17 mouse cellular contexts compared by ENCODE assay signal in the genomic region with DNA sequence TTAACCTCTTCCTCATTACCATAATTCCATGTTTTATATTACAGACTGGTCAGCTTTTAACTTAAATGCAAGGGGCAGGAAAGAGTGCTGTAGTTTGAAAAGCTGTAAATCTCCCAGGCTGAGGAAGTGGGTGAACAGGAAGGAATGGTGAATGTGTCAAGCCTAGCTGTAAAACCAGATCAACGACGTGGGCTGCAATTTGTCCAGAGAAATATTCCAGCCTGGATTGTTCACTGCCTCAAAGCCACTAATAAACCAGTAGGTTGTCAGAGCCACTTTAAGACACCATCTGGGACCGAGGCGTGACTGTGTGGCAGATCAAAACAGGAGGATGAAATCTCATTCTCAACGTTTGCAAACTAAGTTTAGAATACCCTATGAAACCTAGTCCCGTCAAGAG.
A peak's percentile ranks its signal among the peaks of the same experiment; 100 is the strongest.
DNase-seq lines count a peak whose midpoint lies in the region; ATAC-seq lines count a peak whose summit lies in the region.
"Had no signal": no experiment of that assay in that cellular context is flagged by ENCODE, and none has a peak within 500 bp of the region (broad histone marks: within the 10 kb centered on the region; RNA-seq: fewer than 3 reads in every experiment).

No protein-coding gene starts in this region.

- no peak overlapping the region for H3K4me2 ChIP-seq in kidney, embryonic 14.5 days (replicated peaks; ENCODE audit: low read depth, low read length)
- H3K4me2 ChIP-seq: heart, embryonic 12.5 days; liver, embryonic 15.5 days; midbrain, embryonic 12.5 days had no signal

- H3K27me3 ChIP-seq in kidney, embryonic 14.5 days (ENCODE audit: control insufficient read depth, insufficient read depth, low read length) = no peaks in the 10 kb centered on the region
- H3K27me3 ChIP-seq: heart, embryonic 12.5 days; liver, embryonic 15.5 days; midbrain, embryonic 12.5 days had no signal

- no peak overlapping the region for H3K4me3 ChIP-seq in kidney, embryonic 14.5 days (ENCODE audit: low read length)
- H3K4me3 ChIP-seq: heart, embryonic 12.5 days; layer of hippocampus, adult 2 months; liver, embryonic 15.5 days; midbrain, embryonic 12.5 days had no signal

- peak; percentile 62; the same call in 1 of the 2 replicates for ATAC-seq in kidney, embryonic 14.5 days (ENCODE audit: low FRiP score, low TSS enrichment)

- H3K9me3 ChIP-seq in kidney, embryonic 14.5 days (ENCODE audit: control insufficient read depth, low read length) = no peaks in the 10 kb centered on the region
- H3K9me3 ChIP-seq: heart, embryonic 12.5 days; liver, embryonic 15.5 days; midbrain, embryonic 12.5 days had no signal

- peak overlapping the region; percentile 59; the same call in 1 of the 2 replicates for H3K27ac ChIP-seq in kidney, embryonic 14.5 days (ENCODE audit: low read depth, low read length)
- H3K27ac ChIP-seq: layer of hippocampus, adult 2 months; liver, embryonic 15.5 days; midbrain, embryonic 12.5 days had no signal

- intact Hi-C loops in heart, postnatal 10 days (cut with DNase I) = no loop called here

- WGBS in kidney, embryonic 14.5 days = 23% methylated on average over 6 of the region's 6 CpGs
- WGBS in large intestine, adult 2 months = 12% methylated on average over 6 of the region's 6 CpGs

- H3K4me1 ChIP-seq in kidney, embryonic 14.5 days (ENCODE audit: control insufficient read depth, insufficient read depth, low read length) = no peaks in the 10 kb centered on the region
- H3K4me1 ChIP-seq: liver, embryonic 15.5 days; midbrain, embryonic 12.5 days had no signal

- H3K36me3 ChIP-seq in kidney, embryonic 14.5 days (ENCODE audit: control insufficient read depth, insufficient read depth, low read length) = no peaks in the 10 kb centered on the region
- H3K36me3 ChIP-seq: heart, embryonic 12.5 days; liver, embryonic 15.5 days; midbrain, embryonic 12.5 days had no signal

- DNase-seq in kidney, adult 9 months = no peak
- DNase-seq in right cerebral cortex, adult 18-20 months = peak; percentile 8
- no peak for DNase-seq in right cerebral cortex, postnatal 25 days
- peak; percentile 18 for DNase-seq in large intestine, adult 2 months (ENCODE audit: low read depth, low spot score)
- no peak for DNase-seq in spleen, adult 12 weeks (ENCODE audit: low spot score)
- no peak for DNase-seq in heart, postnatal 10 days
- DNase-seq: adrenal gland, adult 8-10 months; B cell, adult 2 months; cerebellum, adult 11-12 months; cerebellum, postnatal 36 days; heart, postnatal 36 days; thymus, adult 18-20 months had no signal

- H3K9ac ChIP-seq in kidney, embryonic 14.5 days (ENCODE audit: low read depth, low read length) = no peak overlapping the region
- H3K9ac ChIP-seq: heart, embryonic 12.5 days; liver, embryonic 15.5 days; midbrain, embryonic 12.5 days had no signal

Comparison
In these comparisons a context has a peak if more than half of its experiments do, and no peak if none do; other contexts are left out.
1. DNase-seq: peak in right cerebral cortex, adult 18-20 months (single experiment) and large intestine, adult 2 months (single experiment); none in kidney, adult 9 months (single experiment), right cerebral cortex, postnatal 25 days (single experiment), spleen, adult 12 weeks (single experiment) and heart, postnatal 10 days (0 of 2).